Mouse (Mus musculus) heart, postnatal 0 days (tissue): ENCODE measurements around the gene Baz2b. TPM values are rescaled to one million over a fixed set of nuclear protein-coding genes. Genes with fewer than 3 reads are reported as not detected.

ENCODE experiments used
- ATAC-seq: fragments of 200-750 bp; cut with Nextera tagmentation; 2 replicates; pipeline ENCODE4 v1.8.0; 2017; ENCODE audit warnings: low read depth, moderate number of reproducible peaks, moderate library complexity; ENCODE audit not compliant: insufficient read depth
- DNase-seq: peaks from one replicate; pipeline ENCODE4 v3.0.0-alpha.2; 2016; ENCODE audit warnings: low spot score
- H3K27ac ChIP-seq: fragments of 300-500 bp; sonication (generic); 2 replicates; pipeline ENCODE4 v1.5.1; 2014; ENCODE audit warnings: low read depth, mild to moderate bottlenecking
- H3K27me3 ChIP-seq: fragments of 300-500 bp; sonication (generic); 2 replicates; pipeline ENCODE4 v1.6.1; 2014; ENCODE audit warnings: low read length, mixed read lengths; ENCODE audit not compliant: control insufficient read depth, insufficient read depth
- H3K36me3 ChIP-seq: fragments of 300-500 bp; sonication (generic); replicated peaks from 2 replicates; pipeline ENCODE4 v1.6.1; 2014; ENCODE audit warnings: low read length, mixed read lengths; ENCODE audit not compliant: control insufficient read depth, insufficient read depth
- H3K4me1 ChIP-seq: fragments of 300-500 bp; sonication (generic); 2 replicates; pipeline ENCODE4 v1.6.1; 2014; ENCODE audit warnings: antibody characterized with exemption; ENCODE audit not compliant: control insufficient read depth, insufficient read depth
- H3K4me2 ChIP-seq: fragments of 300-500 bp; sonication (generic); 2 replicates; pipeline ENCODE4 v1.6.1; 2014; ENCODE audit warnings: low read depth, mild to moderate bottlenecking, low read length, moderate library complexity
- H3K4me3 ChIP-seq: fragments of 300-500 bp; sonication (generic); 2 replicates; pipeline ENCODE4 v1.5.1; 2014; ENCODE audit warnings: low read depth, low read length
- H3K9ac ChIP-seq: fragments of 300-500 bp; sonication (generic); replicated peaks from 2 replicates; pipeline ENCODE4 v1.6.1; 2014; ENCODE audit warnings: low read depth, low read length, mixed read lengths
- H3K9me3 ChIP-seq: fragments of 300-500 bp; sonication (generic); replicated peaks from 2 replicates; pipeline ENCODE4 v1.6.1; 2016; ENCODE audit warnings: low read length; ENCODE audit not compliant: control insufficient read depth
- CTCF ChIP-seq: IDR thresholded peaks from 2 replicates; pipeline ENCODE4 v1.5.1; 2016; ENCODE audit warnings: antibody characterized with exemption, control low read depth, low read depth
- EP300 ChIP-seq: IDR thresholded peaks from 2 replicates; pipeline ENCODE4 v1.6.1; 2016; ENCODE audit warnings: antibody characterized with exemption, low read depth
- WGBS: fragments of 180-500 bp; shearing (Covaris S2); extraction: QIAGEN DNeasy Blood & Tissue Kit; methylation state at CpG from one replicate; pipeline ENCODE4 v1.1.7; 2014; 5-methylcytosine and 5-hydroxymethylcytosine counted together
- polyA plus RNA-seq: library from polyadenylated mRNA; unstranded; fragments of >200 nt; fragmentation: Nextera tagmentation; extraction: Ambion mirVana; gene quantifications from 2 replicates; pipeline ENCODE4 v1.2.1, GENCODE M21; 2015
- total RNA-seq: library from RNA; depleted of rRNA; stranded (reverse); fragments of >200 nt; gene quantifications from 2 replicates; pipeline ENCODE4 v1.2.3, GENCODE M21; 2014; ENCODE audit warnings: low replicate concordance

The Baz2b gene
- total and polyA plus RNA-seq, 2 experiments from 2014 or later = 40.3 to 46.2 TPM

DNA sequence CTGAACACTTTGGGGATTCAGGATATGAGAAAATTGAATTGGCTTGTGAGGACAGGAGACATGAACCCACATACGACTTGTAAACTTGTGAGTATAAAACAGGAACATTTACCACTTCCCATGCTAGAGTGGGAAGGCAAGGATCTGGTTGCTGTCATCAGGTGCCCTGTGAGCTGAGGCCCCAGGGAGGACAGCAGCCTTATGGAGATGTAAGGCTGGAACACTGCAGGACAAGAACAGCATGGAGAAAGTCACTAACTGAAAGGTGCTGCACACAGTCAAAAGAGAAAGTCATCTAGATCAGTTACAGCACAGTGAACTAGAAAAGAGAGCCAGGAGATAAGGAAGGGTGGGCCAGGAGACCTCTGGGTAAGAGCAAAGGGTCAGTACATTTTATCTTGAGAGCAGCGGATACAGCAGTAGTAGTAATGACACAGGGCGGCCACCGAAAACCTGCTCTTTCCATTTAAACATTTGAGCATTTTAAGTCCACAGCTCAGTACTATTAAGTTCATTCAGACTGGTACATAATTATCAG is 236.5 kb downstream of the Baz2b start:
- ATAC-seq = peak; percentile 44
- Histone ChIP-seq H3K4me3 (no peak overlapping the region), H3K27ac (0 out of 2 replicates have a peak overlapping the region, but pooled peaks have one; percentile 19)

GRCm38 (mm10) chr2:59970511-59970910 is 239.1 kb downstream of the Baz2b start:
- TF ChIP-seq CTCF (no peak), EP300 (no peak)
- no peak overlapping the region for H3K4me3 ChIP-seq
- DNase-seq (no peak), ATAC-seq (no peak)
- WGBS = 73% methylated on average over 9 of the region's 9 CpGs
- no peak overlapping the region for H3K9ac ChIP-seq
- H3K9me3 ChIP-seq = no peaks in the 10 kb centered on the region
- H3K27me3 ChIP-seq = no peaks in the 10 kb centered on the region
- peaks cover 11% of the 10 kb centered on the region for H3K4me1 ChIP-seq
- H3K36me3 ChIP-seq = peaks cover 28% of the 10 kb centered on the region
- H3K27ac ChIP-seq = no peak overlapping the region
- H3K4me2 ChIP-seq = no peak overlapping the region

More for the DNA sequence above, 236.5 kb downstream of the Baz2b start:
- Histone ChIP-seq H3K4me2 (0 out of 2 replicates have a peak overlapping the region, but pooled peaks have one; percentile 1), H3K4me1 (peaks cover 17% of the 10 kb centered on the region), H3K27me3 (no peaks in the 10 kb centered on the region), H3K36me3 (peaks cover 30% of the 10 kb centered on the region), H3K9me3 (no peaks in the 10 kb centered on the region), H3K9ac (no peak overlapping the region)
- no peak for DNase-seq
- TF ChIP-seq EP300 = no peak
- no peak for TF ChIP-seq CTCF
- WGBS = 33% methylated on average over 4 of the region's 4 CpGs

DNA sequence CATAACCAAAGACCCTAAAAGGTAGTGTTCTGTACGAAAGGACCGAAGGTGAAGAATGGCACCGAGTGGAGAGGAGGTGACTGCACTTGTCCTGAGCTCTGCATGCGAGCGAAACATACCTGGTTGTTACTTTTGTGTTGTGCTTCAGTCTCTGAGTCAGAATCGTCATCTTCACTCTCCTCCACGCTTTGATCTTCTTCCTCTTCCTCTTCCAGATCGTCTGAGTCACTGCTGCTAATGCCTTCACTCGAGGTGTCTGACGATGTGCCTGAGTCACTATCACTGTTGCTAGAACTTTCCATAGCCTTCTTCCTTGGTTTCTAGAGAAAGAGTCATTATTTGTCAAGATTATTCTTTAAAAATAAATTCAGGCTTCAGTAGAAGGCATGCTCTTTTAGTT is 240.5 kb downstream of the Baz2b start:
- Histone ChIP-seq H3K4me2 (no peak overlapping the region), H3K27ac (no peak overlapping the region), H3K4me1 (peaks cover 16% of the 10 kb centered on the region), H3K9me3 (no peaks in the 10 kb centered on the region), H3K27me3 (no peaks in the 10 kb centered on the region), H3K36me3 (peaks cover 28% of the 10 kb centered on the region), H3K9ac (no peak overlapping the region), H3K4me3 (no peak overlapping the region)
- TF ChIP-seq EP300 = no peak
- no peak for TF ChIP-seq CTCF
- ATAC-seq (no peak), DNase-seq (no peak)
- WGBS = 66% methylated on average over 10 of the region's 10 CpGs

- Histone ChIP-seq H3K36me3 (peaks cover 28% of the 10 kb centered on the region), H3K9me3 (no peaks in the 10 kb centered on the region), H3K27ac (no peak overlapping the region; the same call in 1 of the 2 replicates), H3K27me3 (no peaks in the 10 kb centered on the region), H3K4me2 (no peak overlapping the region), H3K4me1 (peaks cover 13% of the 10 kb centered on the region), H3K9ac (no peak overlapping the region), H3K4me3 (no peak overlapping the region)
- ATAC-seq (no peak), DNase-seq (no peak)
- TF ChIP-seq CTCF = no peak
- no peak for TF ChIP-seq EP300
- WGBS = 70% methylated on average over 7 of the region's 7 CpGs
These were observed 241.0 kb downstream of the Baz2b start for GRCm38 (mm10) chr2:59968593-59968992.

- Histone ChIP-seq H3K4me1 (peaks cover 17% of the 10 kb centered on the region), H3K4me2 (no peak overlapping the region), H3K36me3 (peaks cover 39% of the 10 kb centered on the region), H3K9me3 (no peaks in the 10 kb centered on the region), H3K9ac (no peak overlapping the region), H3K27me3 (no peaks in the 10 kb centered on the region), H3K27ac (no peak overlapping the region), H3K4me3 (no peak overlapping the region)
- DNase-seq (no peak), ATAC-seq (no peak)
- TF ChIP-seq EP300 (no peak), CTCF (no peak)
- 85% methylated on average over 6 of the region's 6 CpGs for WGBS
These were observed 243.2 kb downstream of the Baz2b start for GRCm38 (mm10) chr2:59966454-59966853.

DNA sequence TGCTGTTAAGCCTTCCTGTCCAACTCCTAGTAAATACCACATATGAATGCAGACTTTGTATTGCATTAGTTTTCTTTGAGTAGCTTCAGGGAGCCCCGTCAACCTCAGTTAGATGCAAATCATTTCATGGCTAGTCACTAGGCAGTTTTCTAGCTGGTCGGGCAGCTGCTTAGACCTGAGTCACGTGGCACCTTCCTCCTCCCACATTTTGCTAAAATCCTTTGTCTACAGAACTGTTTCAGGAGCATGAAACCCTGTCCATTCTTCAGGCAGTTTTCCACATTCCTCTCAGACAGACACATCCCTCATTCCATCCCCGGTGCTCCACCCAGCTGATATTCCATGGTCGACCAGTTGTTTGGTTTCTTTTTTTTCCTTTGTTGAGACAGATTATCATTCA is 246.6 kb downstream of the Baz2b start:
- DNase-seq (no peak), ATAC-seq (no peak)
- peaks cover 32% of the 10 kb centered on the region for H3K36me3 ChIP-seq
- TF ChIP-seq EP300 (no peak), CTCF (no peak)
- no peak overlapping the region for H3K9ac ChIP-seq
- no peaks in the 10 kb centered on the region for H3K9me3 ChIP-seq
- no peaks in the 10 kb centered on the region for H3K27me3 ChIP-seq
- no peak overlapping the region for H3K4me3 ChIP-seq
- peak overlapping the region; percentile 51 for H3K27ac ChIP-seq
- H3K4me1 ChIP-seq = peaks cover 25% of the 10 kb centered on the region
- no peak overlapping the region for H3K4me2 ChIP-seq
- WGBS = 53% methylated on average over 5 of the region's 5 CpGs
